Mouse (Mus musculus): ENCODE measurements around the gene Gm49368.

The Gm49368 gene

DNA sequence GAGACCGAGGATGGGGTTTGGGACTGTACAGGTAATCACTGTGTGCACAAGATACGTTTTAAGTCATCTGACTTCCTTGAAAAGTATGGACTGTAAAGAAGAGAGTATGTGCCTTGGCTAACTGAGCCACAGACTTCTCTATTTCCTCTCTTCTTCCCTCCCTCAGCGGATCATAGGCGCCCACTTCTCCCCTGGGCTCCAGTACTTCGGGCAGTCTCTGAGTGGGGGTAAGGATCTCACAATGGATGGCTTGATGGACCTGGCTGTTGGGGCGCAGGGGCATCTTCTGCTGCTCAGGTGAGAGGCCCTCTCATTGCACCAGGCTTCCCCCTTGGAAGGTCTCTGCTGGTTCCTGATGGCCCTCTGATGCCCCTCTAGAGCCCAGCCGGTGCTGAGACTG, 45.0 kb downstream of the Gm49368 start:
- TF ChIP-seq GATA4 (IDR thresholded peaks at IDR 0.05; ENCODE audit: insufficient replicate concordance, low read length) = no peak

DNA sequence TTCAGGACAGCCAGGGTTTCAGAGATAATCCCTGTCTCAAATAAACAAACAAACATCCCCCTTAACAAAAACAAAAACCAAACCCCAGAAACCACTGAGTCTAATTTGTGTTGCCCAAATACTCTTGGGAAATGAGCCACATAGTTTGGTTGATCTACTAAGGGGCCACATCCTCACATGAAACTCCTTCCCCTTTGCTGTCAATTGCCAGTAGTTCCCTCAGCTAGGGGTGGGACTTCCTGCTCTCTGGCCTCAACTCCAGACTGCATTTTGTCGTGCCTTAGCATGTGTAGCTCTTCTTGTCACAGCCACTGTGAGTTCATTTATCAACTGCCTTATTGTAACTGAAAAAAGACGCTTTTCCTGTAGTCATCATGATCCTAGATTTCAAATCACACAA, 47.8 kb downstream of the Gm49368 start:
- no peak for TF ChIP-seq GATA4 (IDR thresholded peaks at IDR 0.05; ENCODE audit: insufficient replicate concordance, low read length)

DNA sequence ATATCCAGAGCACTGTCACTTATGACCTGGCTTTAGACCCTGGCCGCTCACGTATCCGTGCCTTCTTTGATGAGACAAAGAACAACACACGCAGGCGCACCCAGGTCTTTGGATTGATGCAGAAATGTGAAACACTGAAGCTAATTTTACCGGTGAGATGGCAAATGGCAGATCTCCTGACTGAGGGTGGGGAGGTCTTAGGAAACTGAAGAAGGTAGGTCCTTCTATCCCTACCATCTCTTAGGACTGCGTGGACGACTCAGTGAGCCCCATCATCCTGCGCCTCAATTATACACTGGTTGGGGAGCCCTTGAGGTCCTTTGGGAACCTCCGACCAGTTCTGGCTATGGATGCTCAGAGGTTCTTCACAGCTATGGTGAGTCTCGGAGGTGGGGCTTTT, 49.6 kb downstream of the Gm49368 start:
- no peak for TF ChIP-seq GATA4 (IDR thresholded peaks at IDR 0.05; ENCODE audit: insufficient replicate concordance, low read length)

DNA sequence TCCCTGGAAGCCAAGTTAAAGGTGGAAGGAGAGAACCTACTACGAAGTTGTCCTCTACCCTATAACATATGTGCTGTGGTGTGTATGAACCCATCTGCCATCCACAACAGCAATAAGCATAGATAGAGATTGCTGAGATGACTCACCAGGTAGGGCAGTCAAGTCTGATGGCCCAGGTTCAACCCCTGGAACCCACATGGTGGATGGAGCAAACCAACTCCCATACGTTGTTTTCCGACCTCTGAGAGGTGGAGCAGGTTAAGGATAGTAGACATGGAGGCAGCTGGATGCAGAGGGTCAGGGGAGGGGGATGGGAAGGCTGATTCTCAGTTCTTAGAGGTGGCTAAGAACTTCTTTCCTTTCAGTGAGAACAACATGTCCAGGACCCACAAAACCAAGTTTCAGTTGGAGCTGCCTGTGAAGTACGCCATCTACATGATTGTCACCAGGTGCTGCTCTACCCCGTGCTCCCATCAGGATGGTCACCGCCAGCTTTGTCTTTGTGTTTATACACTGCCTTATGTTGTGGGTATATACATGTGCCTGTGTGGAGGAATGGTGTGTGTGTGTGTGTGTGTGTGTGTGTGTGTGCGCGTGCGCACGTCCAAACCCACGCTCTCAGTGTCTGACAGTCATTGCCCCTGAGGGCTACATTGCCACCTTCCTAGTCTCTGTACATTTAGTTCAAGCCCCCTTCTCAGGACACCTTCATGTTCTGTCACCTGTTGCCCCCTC, 52.1 kb downstream of the Gm49368 start:
- TF ChIP-seq GATA4 (IDR thresholded peaks at IDR 0.05; ENCODE audit: insufficient replicate concordance, low read length) = no peak

DNA sequence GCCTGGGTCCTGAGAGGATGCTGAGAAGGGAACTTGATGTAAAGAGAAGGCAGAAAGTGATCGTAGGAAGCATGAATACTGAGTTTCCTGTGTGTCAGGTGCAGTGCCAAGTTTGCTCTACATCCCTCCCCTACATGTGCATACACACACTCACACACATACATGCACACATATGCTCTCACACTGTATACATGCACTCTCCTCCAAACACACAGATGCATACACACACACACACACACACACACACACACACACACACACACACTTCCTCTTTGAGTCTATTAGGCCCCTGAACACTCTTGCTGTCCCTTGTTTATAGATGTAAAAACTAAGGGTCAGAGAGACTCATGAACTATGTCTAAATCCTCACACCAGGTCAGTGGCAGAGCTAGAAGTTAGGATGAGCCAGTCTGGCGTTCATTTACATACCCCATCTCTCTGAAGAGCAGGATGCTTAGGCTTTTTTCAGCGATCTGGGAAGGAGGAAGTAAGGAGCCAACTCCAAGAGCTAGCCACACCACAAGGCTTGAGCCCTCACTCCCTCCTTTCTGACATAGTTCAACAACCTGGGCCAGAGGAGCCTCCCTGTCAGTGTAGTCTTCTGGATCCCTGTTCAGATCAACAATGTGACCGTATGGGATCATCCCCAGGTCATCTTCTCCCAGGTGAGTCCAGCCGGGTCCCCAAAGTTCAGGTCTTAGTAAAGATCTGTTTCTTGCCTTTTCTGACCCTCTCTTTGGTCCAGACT, 52.9 kb downstream of the Gm49368 start:
- no peak for TF ChIP-seq GATA4 (IDR thresholded peaks at IDR 0.05; ENCODE audit: insufficient replicate concordance, low read length)

DNA sequence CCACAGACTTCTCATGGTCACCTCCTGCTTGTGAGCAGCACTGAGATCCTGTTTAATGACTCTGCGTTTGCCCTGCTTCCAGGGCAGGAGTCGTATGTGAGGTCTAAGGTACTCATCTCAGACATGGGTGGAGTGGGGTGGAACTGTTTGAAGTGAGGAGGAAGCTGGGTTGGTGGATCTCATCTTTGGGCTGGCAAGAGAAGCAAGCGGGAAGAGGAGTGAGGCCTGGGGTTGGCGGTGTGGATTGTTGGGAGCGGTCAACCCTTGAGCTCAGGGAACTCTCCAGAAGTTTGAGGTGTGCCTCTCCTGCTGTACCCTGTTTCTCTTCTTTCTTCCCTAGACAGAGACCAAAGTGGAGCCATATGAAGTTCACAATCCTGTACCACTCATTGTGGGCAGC, 53.9 kb downstream of the Gm49368 start:
- TF ChIP-seq GATA4 (IDR thresholded peaks at IDR 0.05; ENCODE audit: insufficient replicate concordance, low read length) = no peak

DNA sequence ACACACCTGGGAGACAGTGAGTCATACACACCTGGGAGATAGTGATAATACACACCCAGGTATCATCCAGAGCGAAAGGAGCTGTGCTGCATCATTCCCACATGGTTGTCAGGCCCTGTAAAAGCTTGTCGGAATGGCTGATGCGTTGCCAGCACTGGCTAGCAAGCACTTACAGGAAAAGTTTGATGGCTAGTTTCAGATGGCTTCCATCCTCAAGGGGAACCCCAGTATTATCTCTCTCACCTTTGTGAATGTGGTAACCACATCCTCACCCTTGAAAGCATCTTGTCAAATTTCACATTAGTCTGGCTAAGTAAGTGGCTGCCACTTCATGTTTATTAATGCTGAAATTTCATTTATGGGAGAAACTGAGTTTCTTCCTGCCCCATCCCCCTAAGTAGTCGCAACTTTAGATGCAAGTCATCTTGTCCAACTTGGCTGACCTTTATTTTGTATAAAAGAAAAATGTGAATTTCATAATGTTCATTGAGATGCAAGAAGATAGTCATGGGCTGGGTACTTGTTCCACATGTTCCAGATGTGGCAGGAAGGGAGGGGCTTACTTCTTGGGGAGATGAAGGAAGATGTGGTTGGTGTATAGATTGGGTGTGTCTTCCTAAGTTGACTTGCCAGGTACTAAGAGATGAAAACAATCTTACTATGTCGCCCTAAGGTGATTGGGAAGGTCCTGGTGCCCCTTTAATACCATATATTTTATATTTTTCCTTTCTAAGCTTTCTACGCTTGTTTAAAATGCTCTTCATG, 57.4 kb downstream of the Gm49368 start:
- TF ChIP-seq GATA4 (IDR thresholded peaks at IDR 0.05; ENCODE audit: insufficient replicate concordance, low read length) = no peak

DNA sequence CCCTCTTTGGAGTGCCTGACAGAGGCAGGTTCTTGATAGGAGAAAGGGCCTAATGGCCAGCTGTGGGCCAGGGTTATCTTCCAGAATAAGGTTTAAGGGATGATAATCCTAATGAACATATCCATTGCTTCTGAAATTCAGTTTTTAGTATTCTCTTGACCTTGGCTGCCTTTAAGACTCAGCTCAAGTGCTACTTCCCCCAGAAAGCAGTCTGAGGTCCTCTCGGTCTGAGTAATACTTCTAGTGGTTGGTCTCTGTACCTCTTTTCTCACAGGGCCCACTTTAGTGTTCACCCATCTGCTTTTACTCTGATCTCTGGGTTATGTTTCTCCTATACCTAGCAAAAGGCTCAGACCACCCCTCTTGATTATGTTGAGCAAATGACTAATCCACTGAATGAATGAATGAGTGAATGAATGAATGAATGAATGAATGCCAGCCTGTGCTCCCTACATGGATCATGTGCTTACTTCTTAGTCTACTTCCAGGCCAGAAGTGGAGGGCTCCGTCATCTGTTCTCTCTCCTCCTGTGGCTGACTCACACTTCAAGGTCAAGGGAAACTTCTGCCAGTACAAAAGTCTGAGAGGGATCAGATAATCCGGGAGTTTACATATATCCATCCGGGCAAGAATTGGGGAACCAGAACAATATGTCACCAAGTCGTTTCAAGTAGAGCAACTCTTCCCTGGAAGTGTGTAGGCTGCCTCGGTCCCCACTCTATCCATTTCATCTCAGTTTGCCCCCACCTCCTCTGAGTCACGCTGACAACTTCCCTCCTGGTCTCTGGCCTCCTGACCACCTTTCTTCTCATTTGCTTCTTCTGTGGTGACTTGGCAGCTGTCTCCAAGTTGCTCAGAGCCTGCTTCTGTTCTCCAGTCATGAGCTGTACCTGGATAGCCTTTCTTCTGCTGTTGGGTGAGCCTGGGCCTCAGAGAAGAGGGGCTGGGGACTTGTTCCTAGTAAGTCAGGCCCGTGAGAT, 66.5 kb downstream of the Gm49368 start, which contains the start of gene Itgax:
Itgax (plus strand) TSS at position 807 of the 980 bp plus-strand sequence.
- TF ChIP-seq GATA4 (IDR thresholded peaks at IDR 0.05; ENCODE audit: insufficient replicate concordance, low read length) = no peak

DNA sequence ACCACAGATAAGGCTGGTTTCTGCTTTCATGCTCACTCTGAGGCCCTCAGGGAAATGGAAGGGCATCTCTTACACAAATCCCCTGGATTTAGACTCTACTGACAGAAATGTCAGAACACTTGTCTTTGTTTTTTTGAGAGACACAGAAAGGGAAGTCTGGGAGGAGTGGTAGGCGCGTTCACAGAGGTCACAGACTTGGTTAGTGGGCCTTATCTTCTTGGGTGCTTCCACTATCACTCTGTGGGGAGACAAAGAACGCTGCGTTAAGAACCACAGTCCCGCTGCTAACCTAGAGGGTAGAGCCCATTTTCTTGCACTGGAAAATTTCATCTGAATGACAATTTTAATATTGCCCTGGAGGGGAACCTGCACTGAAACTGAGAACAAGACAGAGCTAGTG, 69.7 kb downstream of the Gm49368 start:
- TF ChIP-seq GATA4 (IDR thresholded peaks at IDR 0.05; ENCODE audit: insufficient replicate concordance, low read length) = no peak

DNA sequence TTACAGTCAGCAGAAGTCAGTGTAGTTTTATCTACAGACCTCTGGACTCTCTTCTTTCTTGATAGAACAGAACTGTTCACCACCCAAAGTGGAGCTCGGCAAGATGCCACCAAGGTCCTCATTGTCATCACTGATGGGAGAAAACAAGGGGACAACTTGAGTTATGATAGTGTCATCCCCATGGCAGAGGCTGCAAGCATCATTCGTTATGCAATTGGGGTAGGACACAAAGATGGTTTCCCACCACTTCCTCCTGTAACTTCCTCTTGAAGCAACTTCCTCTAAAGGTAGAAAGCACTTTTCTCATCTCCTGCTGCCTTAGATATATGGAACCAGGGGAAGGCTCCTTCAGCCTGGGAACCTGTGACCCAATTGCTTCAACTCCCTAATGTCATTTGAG, 71.1 kb downstream of the Gm49368 start:
- TF ChIP-seq GATA4 (IDR thresholded peaks at IDR 0.05; ENCODE audit: insufficient replicate concordance, low read length) = no peak

DNA sequence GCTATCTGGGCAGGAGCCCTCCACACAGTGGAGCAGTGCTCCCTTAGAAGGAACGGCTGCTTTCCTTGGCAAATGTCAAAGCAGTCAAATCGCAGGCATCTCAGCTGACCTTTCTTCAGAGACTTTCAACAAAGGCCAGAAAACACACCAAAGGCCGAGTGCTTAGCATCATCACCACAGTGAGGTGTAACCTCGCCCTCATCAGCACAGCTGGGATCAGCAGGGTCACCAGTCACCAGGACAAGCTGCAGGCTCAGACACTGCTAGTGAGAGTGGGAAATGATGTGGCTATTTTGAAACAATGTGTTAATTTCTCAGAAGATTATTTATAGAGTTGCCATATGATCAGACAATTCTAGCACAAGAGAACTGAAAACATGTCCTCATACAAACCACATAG, 74.4 kb downstream of the Gm49368 start:
- TF ChIP-seq GATA4 (IDR thresholded peaks at IDR 0.05; ENCODE audit: insufficient replicate concordance, low read length) = no peak

DNA sequence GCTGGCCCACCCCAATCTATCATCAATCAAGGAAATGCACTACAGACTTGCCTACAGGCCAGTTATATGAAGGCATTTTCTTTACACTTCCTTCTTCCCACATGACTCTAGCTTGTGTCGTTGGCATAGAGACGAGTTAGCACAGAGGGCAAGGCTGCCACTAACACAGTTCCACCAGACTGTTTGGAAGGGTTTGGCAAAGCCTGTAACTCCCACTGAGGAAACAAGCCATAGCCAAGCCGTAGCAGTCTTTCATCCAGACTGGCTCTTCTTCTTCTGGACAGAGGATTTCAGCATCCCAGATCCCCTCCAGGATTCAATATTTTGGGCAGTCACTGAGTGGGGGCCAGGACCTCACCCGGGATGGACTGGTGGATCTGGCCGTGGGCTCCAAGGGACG, 77.1 kb downstream of the Gm49368 start:
- TF ChIP-seq GATA4 (IDR thresholded peaks at IDR 0.05; ENCODE audit: insufficient replicate concordance, low read length) = no peak

DNA sequence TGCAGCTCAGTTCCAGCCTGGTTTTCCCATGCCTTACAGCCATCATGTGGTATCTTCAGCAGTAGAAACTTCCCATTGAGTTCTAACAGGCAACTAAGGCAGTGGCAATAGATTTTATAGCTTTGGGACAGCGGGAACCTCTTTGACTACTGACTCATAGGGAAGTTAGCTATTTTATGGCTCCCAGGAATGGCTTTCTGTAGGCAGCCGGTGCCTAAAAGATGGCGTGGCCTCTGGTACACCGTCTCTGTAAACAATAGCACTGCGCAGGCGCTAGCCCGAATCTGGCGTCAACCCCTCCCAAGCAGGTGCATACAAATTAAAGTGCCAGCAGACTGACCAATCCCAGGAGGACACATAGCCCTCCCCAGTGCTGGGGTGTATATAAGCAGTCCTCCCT, 88.5 kb downstream of the Gm49368 start:
- no peak for TF ChIP-seq GATA4 (IDR thresholded peaks at IDR 0.05; ENCODE audit: insufficient replicate concordance, low read length)

DNA sequence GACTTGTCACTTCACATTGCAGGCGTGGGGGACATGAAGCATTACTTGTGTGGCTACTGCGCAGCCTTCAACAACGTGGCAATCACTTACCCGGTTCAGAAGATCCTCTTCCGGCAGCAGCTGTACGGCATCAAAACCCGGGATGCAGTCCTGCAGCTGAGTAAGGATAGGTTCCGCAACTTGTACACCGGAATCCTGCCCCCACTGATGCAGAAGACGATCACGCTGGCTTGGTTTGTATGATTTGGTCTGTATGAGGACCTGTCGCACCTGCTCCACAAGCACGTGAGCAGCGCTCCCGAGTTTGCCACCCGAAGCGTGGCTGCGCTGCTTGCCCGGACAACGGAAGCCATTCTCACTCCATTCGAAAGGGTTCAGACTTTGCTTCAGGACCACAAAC, 91.6 kb downstream of the Gm49368 start, which contains the start of gene Itgad:
Itgad (plus strand) TSS at position 301 of the 400 bp plus-strand sequence.
- TF ChIP-seq GATA4 (IDR thresholded peaks at IDR 0.05; ENCODE audit: insufficient replicate concordance, low read length) = no peak

DNA sequence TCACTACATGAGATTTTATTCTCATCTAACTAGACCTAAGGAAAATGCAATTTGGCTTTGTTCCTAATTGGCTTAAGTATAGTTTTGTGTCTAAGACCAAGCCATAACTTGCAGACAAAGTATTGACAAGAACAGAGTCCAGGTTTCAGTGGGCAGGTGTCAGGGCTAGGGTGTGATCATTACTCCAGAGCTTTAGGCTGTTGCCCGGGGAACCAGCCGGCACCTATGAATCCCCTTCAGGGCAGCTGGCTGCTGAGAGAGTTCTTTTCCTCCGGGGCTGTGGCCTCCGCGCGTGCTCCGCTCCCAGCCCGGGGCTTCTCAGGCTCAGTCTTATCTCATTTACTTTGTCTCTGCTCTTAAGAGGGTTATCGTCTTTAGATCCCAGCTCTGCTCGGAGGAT, 92.4 kb downstream of the Gm49368 start:
- no peak for TF ChIP-seq GATA4 (IDR thresholded peaks at IDR 0.05; ENCODE audit: insufficient replicate concordance, low read length)
